In the genomic region with DNA sequence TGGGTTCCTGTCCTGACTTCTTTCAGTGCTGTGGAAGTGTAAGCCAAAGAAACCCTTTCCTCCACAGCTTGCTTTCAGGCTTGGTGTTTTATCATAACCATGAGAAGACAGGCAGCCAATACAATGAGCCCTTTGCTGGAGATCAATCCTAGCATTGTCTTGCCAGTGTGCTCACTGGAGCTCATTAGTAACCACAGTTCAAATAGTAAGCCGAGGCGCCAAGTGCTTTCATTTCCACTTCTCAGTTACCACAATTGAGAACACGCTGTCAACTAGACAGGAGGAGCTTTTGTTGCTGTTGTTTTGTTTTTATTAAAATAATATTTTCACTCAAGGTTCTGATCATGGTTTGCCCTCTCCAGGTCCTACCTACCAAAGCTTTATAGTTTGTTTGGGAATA, we compare ENCODE assay signal across 11 mouse cellular contexts. TPM values are rescaled to one million over a fixed set of nuclear protein-coding genes. Genes with fewer than 3 reads are reported as not detected.
DNase-seq lines count a peak whose midpoint lies in the region; ATAC-seq and TF ChIP-seq lines count a peak whose summit lies in the region.
"Had no signal": no experiment of that assay in that cellular context is flagged by ENCODE, and none has a peak within 500 bp of the region (broad histone marks: within the 10 kb centered on the region; RNA-seq: fewer than 3 reads in every experiment).

No protein-coding gene starts in this region.

- TF ChIP-seq RAD21 in CH12.LX (IDR thresholded peaks at IDR 0.05; ENCODE audit: low read depth, low read length): no peak

- H3K27me3 ChIP-seq in kidney, embryonic 15.5 days: no peaks in the 10 kb centered on the region
- H3K27me3 ChIP-seq in CH12.LX (replicated peaks): no peaks in the 10 kb centered on the region
- no peaks in the 10 kb centered on the region for H3K27me3 ChIP-seq in liver, postnatal 0 days (ENCODE audit: insufficient read depth, low read length)
- no peaks in the 10 kb centered on the region for H3K27me3 ChIP-seq in intestine, embryonic 16.5 days (replicated peaks; ENCODE audit: control insufficient read depth, insufficient read depth, low read length)

- H3K79me2 ChIP-seq in CH12.LX (replicated peaks; ENCODE audit: control insufficient read depth, extremely low read depth, insufficient read depth, poor library complexity, severe bottlenecking): peaks cover 14% of the 10 kb centered on the region

- H3K4me2 ChIP-seq in kidney, embryonic 15.5 days: no peak overlapping the region
- peak overlapping the region; percentile 68 for H3K4me2 ChIP-seq in CH12.LX (ENCODE audit: insufficient read depth, low read depth, poor library complexity, severe bottlenecking)
- no peak overlapping the region for H3K4me2 ChIP-seq in liver, postnatal 0 days (ENCODE audit: low read depth, low read length)
- H3K4me2 ChIP-seq in intestine, embryonic 16.5 days (ENCODE audit: low read depth, low read length): no peak overlapping the region
- H3K4me2 ChIP-seq: hindbrain, embryonic 15.5 days had no signal

- H3K9me3 ChIP-seq in kidney, embryonic 15.5 days (replicated peaks): no peaks in the 10 kb centered on the region
- no peaks in the 10 kb centered on the region for H3K9me3 ChIP-seq in CH12.LX (replicated peaks; ENCODE audit: low read length)
- peaks cover under 1% of the 10 kb centered on the region; the same call in 1 of the 2 replicates for H3K9me3 ChIP-seq in liver, postnatal 0 days (ENCODE audit: low read length)
- H3K9me3 ChIP-seq in intestine, embryonic 16.5 days (ENCODE audit: control insufficient read depth, low read length): no peaks in the 10 kb centered on the region
- H3K9me3 ChIP-seq: hindbrain, embryonic 15.5 days had no signal

- ATAC-seq in kidney, embryonic 15.5 days (replicated peaks; ENCODE audit: low FRiP score): no peak
- ATAC-seq in common myeloid progenitor, adult 5-6 weeks (replicated peaks; ENCODE audit: low read depth, poor library complexity, severe bottlenecking): 0 out of 2 replicates have a peak, but pooled peaks have one; percentile 4
- no peak for ATAC-seq in liver, postnatal 0 days
- ATAC-seq in intestine, embryonic 16.5 days: no peak
- ATAC-seq in frontal cortex, adult (ENCODE audit: low TSS enrichment): no peak

- no peak for TF ChIP-seq CTCF in CH12.LX (conservative IDR thresholded peaks at IDR 0.05 in 1 of 2, IDR thresholded peaks at IDR 0.05 in 1 of 2; ENCODE audit: low read depth in 2 of 2, low read length in 2 of 2)
- no peak for TF ChIP-seq CTCF in liver, postnatal 0 days (IDR thresholded peaks at IDR 0.05; ENCODE audit: low read depth)

- dilution Hi-C loops in CH12.LX (cut with MboI; ENCODE audit: extremely low pct_ligation_motif_present, extremely low pct_unique_long_range_greater_than_20kb, low sequenced_read_pairs): no loop called here

- no peak overlapping the region for H3K9ac ChIP-seq in kidney, embryonic 15.5 days
- H3K9ac ChIP-seq in CH12.LX (ENCODE audit: insufficient read depth, low read depth): peak overlapping the region; percentile 59; the same call in 1 of the 2 replicates
- no peak overlapping the region for H3K9ac ChIP-seq in liver, postnatal 0 days (replicated peaks)
- H3K9ac ChIP-seq in intestine, embryonic 16.5 days (ENCODE audit: low read depth, low read length): no peak overlapping the region
- H3K9ac ChIP-seq: hindbrain, embryonic 15.5 days had no signal

- no peak for DNase-seq in kidney, postnatal 36 days
- no peak for DNase-seq in CH12.LX (ENCODE audit: extremely low read depth)
- no peak for DNase-seq in liver, postnatal 0 days
- DNase-seq in kidney, postnatal 14 days: no peak
- DNase-seq: gastrocnemius, adult 2 months had no signal

- peak overlapping the region; percentile 81; the same call in 1 of the 2 replicates for H3K27ac ChIP-seq in kidney, embryonic 15.5 days
- peak overlapping the region; percentile 90 for H3K27ac ChIP-seq in CH12.LX (ENCODE audit: insufficient read depth, low read depth)
- 0 out of 2 replicates have a peak overlapping the region, but pooled peaks have one; percentile 34 for H3K27ac ChIP-seq in liver, postnatal 0 days (ENCODE audit: low read depth)
- no peak overlapping the region for H3K27ac ChIP-seq in intestine, embryonic 16.5 days (ENCODE audit: low read length)
- H3K27ac ChIP-seq: hindbrain, embryonic 15.5 days; left cerebral cortex, adult 2 months had no signal

- in situ Hi-C loops in CH12.LX (cut with MboI; ENCODE audit: low pct_ligation_motif_present, low pct_unique_long_range_greater_than_20kb, low sequenced_read_pairs): loop anchor here (5.0 kb wide), 1 partner anchor 33 kb away; no protein-coding TSS in a partner anchor

- WGBS in kidney, embryonic 15.5 days: 84% methylated on average over 3 of the region's 3 CpGs
- WGBS in liver, postnatal 0 days (ENCODE audit: insufficient replicate concordance): 60% methylated on average over 3 of the region's 3 CpGs
- 80% methylated on average over 3 of the region's 3 CpGs for WGBS in intestine, embryonic 16.5 days

- H3K36me3 ChIP-seq in kidney, embryonic 15.5 days: no peaks in the 10 kb centered on the region
- peaks cover 0 to 1% of the 10 kb centered on the region in 2 experiments for H3K36me3 ChIP-seq in CH12.LX (replicated peaks in 1 of 2; ENCODE audit: control insufficient read depth in 1 of 2, insufficient read depth in 1 of 2, low read length in 1 of 2)
- H3K36me3 ChIP-seq in liver, postnatal 0 days (replicated peaks; ENCODE audit: insufficient read depth, low read length): no peaks in the 10 kb centered on the region
- H3K36me3 ChIP-seq in intestine, embryonic 16.5 days (ENCODE audit: control insufficient read depth, insufficient read depth, low read length): no peaks in the 10 kb centered on the region
- H3K36me3 ChIP-seq: hindbrain, embryonic 15.5 days had no signal

- H3K4me3 ChIP-seq in kidney, embryonic 15.5 days (replicated peaks): no peak overlapping the region
- peak overlapping the region in 2 of 3 experiments; percentile 50 to 52 for H3K4me3 ChIP-seq in CH12.LX (replicated peaks in 1 of 3; ENCODE audit: low read depth in 2 of 3, low read length in 2 of 3, poor library complexity in 1 of 3)
- H3K4me3 ChIP-seq in liver, postnatal 0 days (ENCODE audit: low read depth, low read length): no peak overlapping the region
- no peak overlapping the region for H3K4me3 ChIP-seq in intestine, embryonic 16.5 days (ENCODE audit: low read length)
- H3K4me3 ChIP-seq: gastrocnemius, adult 2 months; hindbrain, embryonic 15.5 days; left cerebral cortex, adult 2 months had no signal

- peaks cover 40% of the 10 kb centered on the region for H3K4me1 ChIP-seq in kidney, embryonic 15.5 days
- peaks cover 3 to 39% of the 10 kb centered on the region in 2 experiments; a peak in 3 of 4 replicates for H3K4me1 ChIP-seq in CH12.LX (ENCODE audit: control insufficient read depth in 1 of 2, insufficient read depth in 2 of 2)
- peaks cover 30% of the 10 kb centered on the region for H3K4me1 ChIP-seq in liver, postnatal 0 days (ENCODE audit: insufficient read depth)
- peaks cover 12% of the 10 kb centered on the region for H3K4me1 ChIP-seq in intestine, embryonic 16.5 days (ENCODE audit: control insufficient read depth, insufficient read depth, low read length)

- TF ChIP-seq POLR2A in CH12.LX (IDR thresholded peaks at IDR 0.05; ENCODE audit: low read depth, low read length): no peak

- peak; percentile 52; the same call in 1 of the 2 replicates for TF ChIP-seq EP300 in CH12.LX (IDR thresholded peaks at IDR 0.05; ENCODE audit: low read length)
- no peak for TF ChIP-seq EP300 in liver, postnatal 0 days (IDR thresholded peaks at IDR 0.05; ENCODE audit: low read depth)

TF ChIP-seq in CH12.LX, 34 proteins besides CTCF, POLR2A, EP300 and RAD21:
- TF ChIP-seq SIN3A (IDR thresholded peaks at IDR 0.05; ENCODE audit: low read length): peak; percentile 43; the same call in 1 of the 2 replicates
- peak; percentile 49; the same call in 1 of the 2 replicates for TF ChIP-seq IRF4 (IDR thresholded peaks at IDR 0.05; ENCODE audit: low read depth, low read length)
- peak; percentile 81 for TF ChIP-seq TBP (conservative IDR thresholded peaks at IDR 0.05; ENCODE audit: low read depth, low read length)
- peak; percentile 50; the same call in 1 of the 2 replicates for TF ChIP-seq MYC (IDR thresholded peaks at IDR 0.05; ENCODE audit: low read depth, low read length)
- no peak for TF ChIP-seq GABPA (IDR thresholded peaks at IDR 0.05; ENCODE audit: insufficient replicate concordance, low read depth, low read length)

RNA-seq across cellular contexts. Expression of gene Ggta1, which starts 1.5 kb away (rescaled TPM):
- polyA plus RNA-seq in kidney, embryonic 15.5 days (2015; fragmentation: Nextera tagmentation; extraction: Ambion mirVana): 20.5 and 22.3 TPM in 2 replicates
- total RNA-seq in CH12.LX (2012; rRNA removed): 55.8 and 67.2 TPM in 2 replicates
- 46.9 and 52.0 TPM in 2 replicates for total RNA-seq in CH12.LX (2014; rRNA removed)
- 38.4 and 40.5 TPM in 2 replicates for polyA plus RNA-seq in CH12.LX (2012; ENCODE audit: insufficient read length, low read depth)
- 64.2 and 72.5 TPM in 2 replicates for total RNA-seq in common myeloid progenitor, adult 5-6 weeks (2017)
- polyA plus RNA-seq in liver, postnatal 0 days (2015; fragmentation: Nextera tagmentation; extraction: Ambion mirVana): 5.2 and 6.2 TPM in 2 replicates
- polyA plus RNA-seq in intestine, embryonic 16.5 days (2015; fragmentation: Nextera tagmentation; extraction: Ambion mirVana): 13.9 and 14.6 TPM in 2 replicates

Comparison
In these comparisons a context has a peak if more than half of its experiments do, and no peak if none do; other contexts are left out.
1. H3K4me3 ChIP-seq: peak in CH12.LX (2 of 3); none in kidney, embryonic 15.5 days (single experiment), liver, postnatal 0 days (single experiment) and intestine, embryonic 16.5 days (single experiment).